Mouse (Mus musculus) adrenal gland, adult 2 months (tissue): ENCODE data around the gene Dennd1a. TPM values are rescaled to one million over a fixed set of nuclear protein-coding genes. Genes with fewer than 3 reads are reported as not detected.

ENCODE experiments used
- DNase-seq: peaks from one replicate; pipeline ENCODE4 v3.0.0; 2021
- polyA plus RNA-seq: library from polyadenylated mRNA; depleted of rRNA; stranded (reverse); fragments of >200 nt; gene quantifications from 2 replicates; pipeline ENCODE4 v1.2.3, GENCODE M21; 2012
- total RNA-seq, 2 experiments: library from RNA; stranded (reverse); gene quantifications; 2 replicates each; pipeline ENCODE4 v1.2.3; 2021

Dennd1a gene
- total and polyA plus RNA-seq, 3 experiments, result 23.6 to 29.8 (median 26.4) TPM

GRCm38 (mm10) chr2:38164326-38165035 lies 122.7 kb downstream of the Dennd1a start:
- DNase-seq, result peak; percentile 24

- DNase-seq, result no peak
These were observed 124.7 kb downstream of the Dennd1a start for GRCm38 (mm10) chr2:38162486-38162885.

GRCm38 (mm10) chr2:38161484-38161883 lies 125.7 kb downstream of the Dennd1a start:
- DNase-seq, result no peak

- no peak for DNase-seq
These were observed 127.5 kb downstream of the Dennd1a start for GRCm38 (mm10) chr2:38159736-38160135.

DNA sequence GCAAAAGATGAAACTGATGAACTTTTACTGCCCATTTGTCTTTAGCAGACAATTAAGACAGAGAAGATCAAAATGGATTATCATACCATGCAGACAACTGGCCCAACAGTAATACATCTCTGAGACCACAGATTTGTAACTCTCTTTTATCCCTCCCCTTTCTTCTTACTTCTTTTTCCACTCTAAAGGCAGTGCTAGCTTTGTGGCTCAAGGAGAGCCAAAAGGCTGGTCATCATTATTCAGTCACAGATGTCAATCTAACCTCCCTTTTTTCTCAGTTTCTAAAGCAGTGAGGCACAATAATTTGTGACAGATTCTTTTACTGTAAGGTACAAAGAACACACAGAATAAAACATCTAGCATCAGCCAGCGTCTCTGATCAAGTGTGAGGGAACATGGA lies 130.2 kb downstream of the Dennd1a start:
- DNase-seq, result no peak

DNA sequence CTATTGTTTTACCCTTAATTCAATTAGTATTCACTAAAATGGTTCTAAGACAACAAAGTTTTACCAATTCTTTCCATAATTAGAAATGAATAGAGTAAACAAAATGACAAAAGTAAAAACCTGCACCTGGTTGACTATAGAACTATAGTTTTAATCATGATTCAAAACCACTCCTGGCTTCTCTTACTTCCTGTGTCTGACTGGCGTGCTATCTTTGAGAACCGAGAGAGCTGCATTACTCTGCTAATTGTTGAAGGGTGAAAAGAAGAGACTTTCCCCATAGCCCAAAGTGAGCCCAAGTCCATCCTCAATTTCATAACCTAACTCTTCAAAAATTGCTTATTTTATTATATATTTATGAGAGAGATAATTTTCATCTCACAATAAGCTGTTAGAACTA lies 131.2 kb downstream of the Dennd1a start:
- no peak for DNase-seq

- DNase-seq, result no peak
These were observed 142.4 kb downstream of the Dennd1a start for GRCm38 (mm10) chr2:38144831-38145230.

DNA sequence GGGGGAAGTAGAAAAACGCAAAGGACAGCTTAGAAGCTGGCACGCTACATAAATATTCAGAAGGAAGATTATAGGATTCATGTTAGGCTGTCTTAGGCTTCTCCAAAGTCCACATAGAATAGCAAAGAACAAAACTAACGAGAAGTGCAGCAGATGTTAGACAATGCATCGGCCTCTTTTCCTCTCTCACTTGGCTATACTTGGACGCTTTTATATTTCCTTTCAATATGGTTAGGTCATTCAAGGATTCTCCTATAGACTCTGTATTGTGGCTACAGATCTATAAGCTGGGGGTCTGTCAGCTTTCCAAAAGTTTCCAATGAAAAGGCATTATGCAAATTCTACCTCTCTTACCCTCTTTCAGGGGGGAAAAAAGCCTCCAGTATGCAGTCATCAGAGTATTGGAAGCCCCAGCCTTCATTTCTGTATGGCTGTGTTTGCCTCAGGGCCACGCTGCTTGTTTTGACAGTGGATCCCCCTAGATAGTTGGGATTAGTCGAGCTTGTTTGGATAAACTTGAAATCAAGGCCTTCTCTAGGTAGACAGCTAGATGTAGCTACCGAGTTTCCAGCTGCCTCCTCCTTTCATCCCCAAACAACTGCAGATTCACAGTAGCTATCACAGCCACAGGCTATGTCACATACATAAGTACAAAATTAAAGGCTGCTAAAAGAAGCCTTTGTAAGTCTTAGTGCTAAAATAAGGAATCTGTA lies 143.0 kb downstream of the Dennd1a start:
- peak; percentile 3 for DNase-seq

DNA sequence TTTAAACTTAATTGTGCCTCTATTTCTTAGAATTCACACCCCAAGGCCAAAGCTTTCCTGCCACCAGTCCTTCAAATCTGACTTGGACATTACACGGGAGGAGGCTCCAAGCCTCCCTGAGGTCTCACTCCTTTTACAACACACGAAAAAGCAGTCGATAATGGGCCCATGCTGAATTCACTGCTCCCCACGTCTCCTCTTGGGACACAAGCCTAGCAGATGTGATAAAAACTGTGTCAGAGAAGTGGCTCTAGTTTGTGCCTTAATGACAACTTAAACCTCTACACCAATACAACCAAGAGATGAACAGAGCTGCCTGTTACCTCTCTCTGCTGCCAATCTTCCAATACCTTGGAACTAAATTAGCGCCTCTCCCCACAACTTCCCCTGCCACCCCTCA lies 144.3 kb downstream of the Dennd1a start:
- no peak for DNase-seq

DNA sequence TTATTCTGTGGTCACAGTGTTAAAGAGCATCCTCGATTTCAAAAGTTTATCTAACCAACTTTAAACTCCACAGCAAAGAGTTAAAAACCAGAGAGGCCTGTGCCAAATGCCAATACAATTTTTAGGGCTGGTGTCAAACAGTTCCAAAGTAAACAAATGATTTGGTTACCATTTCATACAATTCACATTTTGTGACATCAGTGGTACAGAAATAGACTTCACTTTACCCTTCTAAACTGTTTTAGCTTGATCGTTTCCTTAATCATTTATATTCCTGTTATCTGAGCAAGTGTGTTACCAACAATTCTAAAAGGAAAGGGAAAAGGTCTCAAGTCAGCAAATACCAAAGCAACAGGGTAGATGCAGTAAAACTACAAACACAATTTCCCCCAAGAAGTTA lies 145.0 kb downstream of the Dennd1a start:
- DNase-seq, result no peak

DNA sequence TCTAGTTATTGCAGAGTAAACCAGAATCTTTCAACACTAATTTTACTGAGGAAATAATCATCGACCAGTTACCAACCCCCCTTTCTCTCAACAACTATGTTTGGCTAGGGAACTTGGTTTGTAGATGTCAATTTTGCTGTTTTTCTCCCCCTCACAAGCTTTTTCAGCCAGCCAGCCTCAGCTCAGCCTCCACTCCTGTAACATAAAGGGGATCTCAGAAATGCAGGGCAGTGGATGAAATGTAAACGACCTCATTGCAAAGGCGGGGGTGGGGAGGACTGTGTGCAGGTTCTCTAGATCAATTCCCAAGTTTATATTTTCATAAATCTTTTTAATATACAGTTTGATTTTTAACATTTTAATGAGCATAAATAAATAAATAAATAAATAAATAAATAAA lies 147.7 kb downstream of the Dennd1a start:
- no peak for DNase-seq

DNA sequence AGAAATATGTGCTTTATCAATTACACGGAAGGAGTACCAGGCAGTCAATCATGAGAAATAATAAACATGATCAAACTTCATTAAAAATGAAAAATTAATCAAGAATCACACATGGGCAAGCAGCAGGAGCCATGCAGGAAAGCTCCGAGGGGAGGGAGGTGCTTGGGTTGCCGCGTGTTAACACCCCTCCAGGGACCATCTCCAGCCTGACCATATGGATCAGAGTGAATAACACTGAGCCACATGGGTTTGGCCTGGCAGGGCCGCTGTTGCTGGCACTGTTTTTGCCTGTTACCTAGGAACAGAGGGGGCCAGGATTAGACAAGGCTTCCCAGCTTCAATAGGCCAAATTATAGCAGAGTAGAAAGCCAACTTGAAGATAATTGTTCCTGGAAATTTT lies 150.1 kb downstream of the Dennd1a start:
- DNase-seq, result no peak

DNA sequence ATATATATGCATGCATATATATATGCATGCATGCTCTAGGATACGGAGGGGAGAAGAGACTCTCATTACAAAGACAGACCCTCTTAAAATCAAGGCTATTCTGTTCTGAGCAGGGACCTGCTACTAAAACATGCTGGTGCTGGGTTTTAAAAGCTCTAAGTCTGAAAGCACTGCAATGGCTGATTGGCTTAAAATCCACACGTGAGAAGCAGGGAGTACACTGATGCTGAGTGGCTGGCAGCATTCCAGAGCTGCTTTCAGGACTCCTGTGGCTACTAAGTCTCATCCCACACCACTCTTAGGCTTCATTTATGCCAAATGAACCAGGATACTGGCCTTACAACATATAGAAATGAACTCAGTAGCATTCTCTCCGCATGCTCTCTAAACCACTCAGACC lies 151.8 kb downstream of the Dennd1a start:
- DNase-seq, result no peak

DNA sequence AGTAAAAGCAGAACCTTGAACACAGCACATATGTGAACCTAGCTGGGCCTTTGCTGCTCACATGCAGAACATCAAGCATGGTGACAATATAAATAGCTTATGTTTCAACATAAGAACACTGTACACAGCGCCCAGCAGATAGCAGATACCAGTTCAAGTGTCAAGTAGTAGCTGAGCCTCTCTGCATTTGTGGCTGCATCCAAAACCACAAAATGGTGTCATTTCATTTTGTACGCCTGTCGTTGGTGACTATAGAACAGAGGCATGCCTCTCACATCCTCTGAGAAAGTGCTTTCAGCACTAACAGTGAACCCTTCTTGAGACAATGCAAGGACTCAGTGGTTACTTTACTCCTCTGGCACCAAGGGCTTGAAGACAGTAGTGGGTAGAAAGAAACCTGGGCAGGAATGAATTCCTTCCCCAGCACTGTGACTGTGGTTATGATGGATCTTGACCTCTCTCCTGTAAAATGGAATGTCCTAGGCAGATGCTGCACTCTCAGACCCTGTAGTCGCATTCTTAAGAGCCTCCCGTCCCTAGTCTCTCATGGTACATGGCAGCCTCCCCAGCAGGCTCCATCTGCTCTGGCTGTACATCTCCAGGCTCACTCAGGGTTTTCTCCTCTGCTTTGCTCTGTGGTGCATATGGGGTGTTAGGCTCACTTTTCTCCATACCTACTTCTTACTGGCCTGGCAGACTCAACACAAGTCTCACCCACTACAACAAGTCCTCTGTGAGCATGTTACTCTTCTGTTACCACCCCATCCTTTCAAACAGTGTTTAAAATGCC lies 154.0 kb downstream of the Dennd1a start:
- DNase-seq, result no peak

- DNase-seq, result no peak
These were observed 154.9 kb downstream of the Dennd1a start for GRCm38 (mm10) chr2:38132233-38132822.

- DNase-seq, result no peak
These were observed 155.7 kb downstream of the Dennd1a start for GRCm38 (mm10) chr2:38131538-38131937.

GRCm38 (mm10) chr2:38129961-38130802 lies 157.0 kb downstream of the Dennd1a start:
- no peak for DNase-seq

DNA sequence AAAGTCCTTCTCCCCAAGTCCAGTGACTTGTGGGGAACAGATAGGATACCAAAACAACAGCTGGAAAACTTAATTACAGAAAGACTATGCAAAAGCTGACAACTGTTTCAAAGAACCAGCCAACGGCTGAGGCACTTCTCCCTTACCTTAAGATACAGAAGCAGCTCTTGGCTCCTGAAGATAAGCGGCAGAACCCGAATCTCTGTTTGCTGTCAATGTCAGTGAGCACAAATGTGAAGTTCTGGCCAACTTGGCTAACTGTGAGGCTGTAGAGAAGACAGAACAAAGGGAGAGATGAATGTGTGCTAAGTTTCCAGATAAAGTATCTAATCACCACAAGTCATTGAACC lies 160.8 kb downstream of the Dennd1a start:
- no peak for DNase-seq

- no peak for DNase-seq
These were observed 161.4 kb downstream of the Dennd1a start for GRCm38 (mm10) chr2:38125671-38126382.

- DNase-seq, result no peak
These were observed 162.5 kb downstream of the Dennd1a start for GRCm38 (mm10) chr2:38124727-38125126.

- no peak for DNase-seq
These were observed 172.2 kb downstream of the Dennd1a start for GRCm38 (mm10) chr2:38115000-38115399.
